Mouse (Mus musculus) hindbrain, embryonic 11.5 days (tissue): ENCODE measurements around the gene Ostf1. TPM values are rescaled to one million over a fixed set of nuclear protein-coding genes. Genes with fewer than 3 reads are reported as not detected.

ENCODE experiments used
- ATAC-seq: fragments of 200-750 bp; cut with Nextera tagmentation; 2 replicates; pipeline ENCODE4 v1.8.0; 2017; ENCODE audit warnings: mild to moderate bottlenecking, moderate TSS enrichment, moderate library complexity; ENCODE audit not compliant: low FRiP score
- DNase-seq: peaks from one replicate; pipeline ENCODE4 v3.0.0-alpha.2; 2015; ENCODE audit warnings: low spot score
- H3K27ac ChIP-seq: fragments of 300-500 bp; sonication (generic); 2 replicates; pipeline ENCODE4 v1.5.1; 2014; ENCODE audit warnings: mild to moderate bottlenecking, low read depth, low read length
- H3K27me3 ChIP-seq: fragments of 300-500 bp; sonication (generic); 2 replicates; pipeline ENCODE4 v1.6.1; 2014; ENCODE audit warnings: mild to moderate bottlenecking, low read length, moderate library complexity, mixed read lengths; ENCODE audit not compliant: control insufficient read depth, insufficient read depth
- H3K36me3 ChIP-seq: fragments of 300-500 bp; sonication (generic); 2 replicates; pipeline ENCODE4 v1.6.1; 2014; ENCODE audit warnings: mild to moderate bottlenecking, low read length, moderate library complexity, mixed read lengths; ENCODE audit not compliant: control insufficient read depth, insufficient read depth
- H3K4me1 ChIP-seq: fragments of 300-500 bp; sonication (generic); replicated peaks from 2 replicates; pipeline ENCODE4 v1.6.1; 2014; ENCODE audit warnings: low read length, mixed read lengths; ENCODE audit not compliant: control insufficient read depth, insufficient read depth
- H3K4me2 ChIP-seq: fragments of 300-500 bp; sonication (generic); replicated peaks from 2 replicates; pipeline ENCODE4 v1.6.1; 2014; ENCODE audit warnings: mild to moderate bottlenecking, low read depth, low read length
- H3K4me3 ChIP-seq: fragments of 300-500 bp; sonication (generic); 2 replicates; pipeline ENCODE4 v1.5.1; 2014; ENCODE audit warnings: low read depth, low read length
- H3K9ac ChIP-seq: fragments of 300-500 bp; sonication (generic); 2 replicates; pipeline ENCODE4 v1.6.1; 2014; ENCODE audit warnings: low read depth, low read length
- H3K9me3 ChIP-seq: fragments of 300-500 bp; sonication (generic); 2 replicates; pipeline ENCODE4 v1.6.1; 2016; ENCODE audit warnings: low read length; ENCODE audit not compliant: control insufficient read depth
- WGBS: fragments of 180-500 bp; shearing (Covaris S2); extraction: QIAGEN DNeasy Blood & Tissue Kit; methylation state at CpG from one replicate; pipeline ENCODE4 v1.1.7; 2014; 5-methylcytosine and 5-hydroxymethylcytosine counted together
- polyA plus RNA-seq: library from polyadenylated mRNA; unstranded; fragments of >200 nt; fragmentation: Nextera tagmentation; extraction: Ambion mirVana; gene quantifications from 2 replicates; pipeline ENCODE4 v1.2.1, GENCODE M21; 2014

Ostf1 gene
- polyA plus RNA-seq, 1 experiment from 2014 or later = 49.4 TPM

- Histone ChIP-seq H3K9ac (no peak overlapping the region), H3K27me3 (no peaks in the 10 kb centered on the region), H3K36me3 (no peaks in the 10 kb centered on the region), H3K27ac (no peak overlapping the region), H3K4me2 (no peak overlapping the region), H3K4me1 (no peaks in the 10 kb centered on the region), H3K4me3 (no peak overlapping the region), H3K9me3 (no peaks in the 10 kb centered on the region)
- 95% methylated on average over 5 of the region's 5 CpGs for WGBS
- ATAC-seq (no peak), DNase-seq (no peak)
Measured at GRCm38 (mm10) chr19:18599650-18600049, 32.0 kb downstream of the Ostf1 start.

- Histone ChIP-seq H3K36me3 (no peaks in the 10 kb centered on the region), H3K27me3 (no peaks in the 10 kb centered on the region), H3K4me3 (no peak overlapping the region), H3K4me1 (no peaks in the 10 kb centered on the region), H3K9me3 (no peaks in the 10 kb centered on the region), H3K9ac (no peak overlapping the region), H3K27ac (no peak overlapping the region), H3K4me2 (no peak overlapping the region)
- DNase-seq (no peak), ATAC-seq (no peak)
- WGBS = 82% methylated on average over 8 of the region's 8 CpGs
Measured at GRCm38 (mm10) chr19:18599051-18599450, 32.6 kb downstream of the Ostf1 start.

GRCm38 (mm10) chr19:18598265-18598926 is 33.2 kb downstream of the Ostf1 start:
- WGBS = 90% methylated on average over 3 of the region's 3 CpGs
- Histone ChIP-seq H3K27ac (no peak overlapping the region), H3K27me3 (no peaks in the 10 kb centered on the region), H3K4me2 (no peak overlapping the region), H3K9ac (no peak overlapping the region), H3K4me3 (no peak overlapping the region), H3K36me3 (no peaks in the 10 kb centered on the region), H3K9me3 (no peaks in the 10 kb centered on the region), H3K4me1 (no peaks in the 10 kb centered on the region)
- DNase-seq (no peak), ATAC-seq (no peak)

- WGBS = 92% methylated on average over 6 of the region's 6 CpGs
- no peak overlapping the region for H3K4me2 ChIP-seq
- no peak overlapping the region for H3K9ac ChIP-seq
- H3K4me3 ChIP-seq = no peak overlapping the region
- ATAC-seq (no peak), DNase-seq (no peak)
- H3K4me1 ChIP-seq = no peaks in the 10 kb centered on the region
- H3K36me3 ChIP-seq = no peaks in the 10 kb centered on the region
- no peaks in the 10 kb centered on the region for H3K27me3 ChIP-seq
- H3K27ac ChIP-seq = no peak overlapping the region
- H3K9me3 ChIP-seq = no peaks in the 10 kb centered on the region
Measured at GRCm38 (mm10) chr19:18597772-18598171, 33.9 kb downstream of the Ostf1 start.

GRCm38 (mm10) chr19:18596876-18597275 is 34.7 kb downstream of the Ostf1 start:
- ATAC-seq (no peak), DNase-seq (no peak)
- Histone ChIP-seq H3K27ac (no peak overlapping the region), H3K4me3 (no peak overlapping the region), H3K4me1 (no peaks in the 10 kb centered on the region), H3K36me3 (no peaks in the 10 kb centered on the region), H3K9ac (no peak overlapping the region), H3K27me3 (no peaks in the 10 kb centered on the region), H3K4me2 (no peak overlapping the region), H3K9me3 (no peaks in the 10 kb centered on the region)
- WGBS = 86% methylated on average over 5 of the region's 5 CpGs

- Histone ChIP-seq H3K36me3 (no peaks in the 10 kb centered on the region), H3K4me3 (no peak overlapping the region), H3K27ac (no peak overlapping the region), H3K4me1 (no peaks in the 10 kb centered on the region), H3K27me3 (no peaks in the 10 kb centered on the region), H3K4me2 (no peak overlapping the region), H3K9ac (no peak overlapping the region), H3K9me3 (no peaks in the 10 kb centered on the region)
- ATAC-seq (no peak), DNase-seq (no peak)
- WGBS = 82% methylated on average over 10 of the region's 10 CpGs
Measured at GRCm38 (mm10) chr19:18593722-18594121, 37.9 kb downstream of the Ostf1 start.

GRCm38 (mm10) chr19:18592919-18593318 is 38.7 kb downstream of the Ostf1 start:
- H3K4me2 ChIP-seq = no peak overlapping the region
- no peak overlapping the region for H3K4me3 ChIP-seq
- H3K27ac ChIP-seq = no peak overlapping the region
- no peaks in the 10 kb centered on the region for H3K4me1 ChIP-seq
- 81% methylated on average over 6 of the region's 6 CpGs for WGBS
- no peak overlapping the region for H3K9ac ChIP-seq
- DNase-seq (no peak), ATAC-seq (no peak)
- no peaks in the 10 kb centered on the region for H3K36me3 ChIP-seq
- H3K27me3 ChIP-seq = no peaks in the 10 kb centered on the region
- no peaks in the 10 kb centered on the region for H3K9me3 ChIP-seq

- Histone ChIP-seq H3K9me3 (no peaks in the 10 kb centered on the region), H3K36me3 (no peaks in the 10 kb centered on the region), H3K4me1 (no peaks in the 10 kb centered on the region), H3K4me2 (no peak overlapping the region), H3K27me3 (no peaks in the 10 kb centered on the region), H3K4me3 (no peak overlapping the region), H3K9ac (no peak overlapping the region), H3K27ac (no peak overlapping the region)
- 72% methylated on average over 5 of the region's 5 CpGs for WGBS
- ATAC-seq (no peak), DNase-seq (no peak)
Measured at GRCm38 (mm10) chr19:18590942-18591354, 40.7 kb downstream of the Ostf1 start.

- Histone ChIP-seq H3K27ac (no peak overlapping the region), H3K9me3 (no peaks in the 10 kb centered on the region), H3K27me3 (no peaks in the 10 kb centered on the region), H3K36me3 (no peaks in the 10 kb centered on the region), H3K4me3 (no peak overlapping the region), H3K9ac (no peak overlapping the region), H3K4me1 (no peaks in the 10 kb centered on the region), H3K4me2 (no peak overlapping the region)
- ATAC-seq (no peak), DNase-seq (no peak)
- 76% methylated on average over 5 of the region's 5 CpGs for whole genome bisulfite sequencing
Measured at GRCm38 (mm10) chr19:18590234-18590633, 41.4 kb downstream of the Ostf1 start.
